In genomic region chrX:115688400-115688799, GRCm38 (mm10) we compare ENCODE assay signal across 29 mouse cellular contexts.
"Had no signal": no experiment of that assay in that cellular context is flagged by ENCODE, and none has a peak within 500 bp of the region (broad histone marks: within the 10 kb centered on the region; RNA-seq: fewer than 3 reads in every experiment).

No protein-coding gene starts in this region.

- H3K4me3 ChIP-seq: heart, embryonic 12.5 days; heart, embryonic 13.5 days; heart, embryonic 15.5 days; hindbrain, embryonic 10.5 days; hindbrain, embryonic 12.5 days; hindbrain, embryonic 13.5 days; hindbrain, embryonic 15.5 days; intestine, embryonic 15.5 days; kidney, embryonic 15.5 days; layer of hippocampus, adult 2 months; left cerebral cortex, adult 2 months had no signal

- H3K27me3 ChIP-seq: heart, embryonic 12.5 days; heart, embryonic 13.5 days; heart, embryonic 15.5 days; hindbrain, embryonic 12.5 days; hindbrain, embryonic 13.5 days; hindbrain, embryonic 15.5 days; intestine, embryonic 15.5 days; kidney, embryonic 15.5 days had no signal

- H3K9me3 ChIP-seq: heart, embryonic 12.5 days; heart, embryonic 13.5 days; heart, embryonic 15.5 days; hindbrain, embryonic 10.5 days; hindbrain, embryonic 12.5 days; hindbrain, embryonic 13.5 days; hindbrain, embryonic 15.5 days; intestine, embryonic 15.5 days; kidney, embryonic 15.5 days had no signal

- H3K27ac ChIP-seq: heart, embryonic 13.5 days; heart, embryonic 15.5 days; hindbrain, embryonic 10.5 days; hindbrain, embryonic 12.5 days; hindbrain, embryonic 13.5 days; hindbrain, embryonic 14.5 days; hindbrain, embryonic 15.5 days; hindbrain, postnatal 0 days; intestine, embryonic 15.5 days; kidney, embryonic 15.5 days; kidney, postnatal 0 days; layer of hippocampus, adult 2 months; left cerebral cortex, adult 2 months had no signal

- H3K36me3 ChIP-seq: heart, embryonic 12.5 days; heart, embryonic 13.5 days; heart, embryonic 15.5 days; hindbrain, embryonic 10.5 days; hindbrain, embryonic 12.5 days; hindbrain, embryonic 13.5 days; hindbrain, embryonic 15.5 days; intestine, embryonic 15.5 days; kidney, embryonic 15.5 days had no signal

- DNase-seq: heart, postnatal 10 days; heart, postnatal 14 days; heart, postnatal 36 days; kidney, adult 11 months; kidney, adult 18-20 months; kidney, adult 2 months; kidney, adult 8-10 months; kidney, adult 9 months; kidney, postnatal 10 days; kidney, postnatal 14 days; kidney, postnatal 25 days; kidney, postnatal 36 days; kidney, postnatal 4 days; layer of hippocampus, adult 9-11 months; layer of hippocampus, postnatal 36 days had no signal

- H3K9ac ChIP-seq: heart, embryonic 12.5 days; heart, embryonic 13.5 days; heart, embryonic 15.5 days; hindbrain, embryonic 12.5 days; hindbrain, embryonic 13.5 days; hindbrain, embryonic 14.5 days; hindbrain, embryonic 15.5 days; intestine, embryonic 15.5 days; kidney, embryonic 15.5 days had no signal

- H3K4me1 ChIP-seq: heart, embryonic 12.5 days; heart, embryonic 13.5 days; heart, embryonic 15.5 days; hindbrain, embryonic 10.5 days; hindbrain, embryonic 12.5 days; hindbrain, embryonic 13.5 days; hindbrain, embryonic 15.5 days; intestine, embryonic 15.5 days; kidney, embryonic 15.5 days had no signal
